27 mouse cellular contexts compared by ENCODE assay signal in genomic region chr3:6018749-6019148, GRCm38 (mm10).
"Had no signal": no experiment of that assay in that cellular context is flagged by ENCODE, and none has a peak within 500 bp of the region (broad histone marks: within the 10 kb centered on the region; RNA-seq: fewer than 3 reads in every experiment).

No protein-coding gene starts in this region.

- H3K4me3 ChIP-seq: heart, adult 2 months; heart, embryonic 13.5 days; heart, embryonic 15.5 days; intestine, embryonic 15.5 days; layer of hippocampus, adult 2 months; left cerebral cortex, adult 2 months; limb, embryonic 10.5 days; limb, embryonic 12.5 days; liver, embryonic 13.5 days; liver, embryonic 15.5 days had no signal

- H3K36me3 ChIP-seq: heart, embryonic 13.5 days; heart, embryonic 15.5 days; intestine, embryonic 15.5 days; limb, embryonic 10.5 days; limb, embryonic 12.5 days; liver, embryonic 13.5 days; liver, embryonic 15.5 days had no signal

- H3K9ac ChIP-seq: heart, embryonic 13.5 days; heart, embryonic 15.5 days; hindbrain, embryonic 14.5 days; intestine, embryonic 15.5 days; limb, embryonic 12.5 days; liver, embryonic 13.5 days; liver, embryonic 15.5 days; liver, postnatal 0 days had no signal

- DNase-seq: gastrocnemius, postnatal 14 days; gastrocnemius, postnatal 36 days; heart, adult 11 months; heart, adult 2 months; heart, postnatal 14 days; heart, postnatal 36 days; kidney, adult 18-20 months; kidney, adult 8-10 months; kidney, postnatal 10 days; kidney, postnatal 25 days; liver; liver, embryonic 13.5 days; liver, postnatal 0 days had no signal

- ATAC-seq: hindbrain, embryonic 16.5 days; inflammation-experienced regulatory T-cells, adult 6 months; intestine, embryonic 15.5 days; intestine, postnatal 0 days; liver, postnatal 0 days had no signal

- H3K27ac ChIP-seq: heart, adult 2 months; heart, embryonic 13.5 days; heart, embryonic 15.5 days; hindbrain, embryonic 14.5 days; intestine, embryonic 15.5 days; layer of hippocampus, adult 2 months; left cerebral cortex, adult 2 months; limb, embryonic 10.5 days; limb, embryonic 12.5 days; liver, embryonic 13.5 days; liver, embryonic 15.5 days had no signal

- H3K27me3 ChIP-seq: heart, embryonic 13.5 days; heart, embryonic 15.5 days; intestine, embryonic 15.5 days; limb, embryonic 12.5 days; liver, embryonic 13.5 days; liver, embryonic 15.5 days had no signal

- H3K4me2 ChIP-seq: heart, embryonic 11.5 days; heart, embryonic 13.5 days; heart, embryonic 15.5 days; hindbrain, embryonic 14.5 days; intestine, embryonic 15.5 days; limb, embryonic 12.5 days; liver, embryonic 11.5 days; liver, embryonic 13.5 days; liver, embryonic 15.5 days had no signal

- H3K4me1 ChIP-seq: heart, embryonic 13.5 days; heart, embryonic 15.5 days; intestine, embryonic 15.5 days; limb, embryonic 10.5 days; limb, embryonic 12.5 days; liver, embryonic 13.5 days; liver, embryonic 15.5 days had no signal

- H3K9me3 ChIP-seq: heart, embryonic 13.5 days; heart, embryonic 15.5 days; intestine, embryonic 15.5 days; limb, embryonic 10.5 days; limb, embryonic 12.5 days; liver, embryonic 13.5 days; liver, embryonic 15.5 days had no signal
